Mouse (Mus musculus) megakaryocyte, embryonic 14.5 days (primary cell): ENCODE data around the gene Tm4sf5. TPM values are rescaled to one million over a fixed set of nuclear protein-coding genes. Genes with fewer than 3 reads are reported as not detected.
"Not testable (repeated sequence)": the region's sequence is repeated elsewhere in the genome, so short reads cannot be mapped to it uniquely, and the experiment has no call there.

Experiments
- H3K27me3 ChIP-seq: replicated peaks from 2 replicates; pipeline ENCODE3; 2012; ENCODE audit warnings: inconsistent platforms
- H3K36me3 ChIP-seq: replicated peaks from 2 replicates; pipeline ENCODE3; 2012; ENCODE audit warnings: low read length, inconsistent platforms, mixed read lengths
- H3K4me1 ChIP-seq: 2 replicates; pipeline ENCODE4 v1.6.1; 2012; ENCODE audit warnings: inconsistent platforms
- H3K4me3 ChIP-seq: replicated peaks from 2 replicates; pipeline ENCODE3; 2012; ENCODE audit warnings: moderate library complexity, mild to moderate bottlenecking, inconsistent platforms
- H3K9me3 ChIP-seq: 2 replicates; pipeline ENCODE4 v1.6.1; 2012; ENCODE audit warnings: inconsistent platforms
- FLI1 ChIP-seq: IDR thresholded peaks from 2 replicates; pipeline ENCODE4 v1.6.1; 2012; ENCODE audit warnings: low read length, inconsistent platforms, mixed read lengths
- GATA1 ChIP-seq: IDR thresholded peaks from 3 replicates; pipeline ENCODE4 v1.6.1; 2012; ENCODE audit warnings: mixed read lengths, low read length, inconsistent platforms, borderline replicate concordance
- polyA plus RNA-seq: library from polyadenylated mRNA; stranded (reverse); fragments of >175 nt; gene quantifications from 2 replicates; pipeline ENCODE4 v1.2.3, GENCODE M21; 2012; ENCODE audit warnings: low replicate concordance; ENCODE audit not compliant: insufficient read depth

The Tm4sf5 gene
- polyA plus RNA-seq = 0.55 TPM in 1 of 2 replicates, not detected in the other

- H3K36me3 ChIP-seq = no peaks in the 10 kb centered on the region
- H3K4me1 ChIP-seq = peaks cover 26% of the 10 kb centered on the region
- H3K9me3 ChIP-seq = no peaks in the 10 kb centered on the region
- H3K27me3 ChIP-seq = peaks cover 32% of the 10 kb centered on the region
- no peak within 1 kb of the TSS for H3K4me3 ChIP-seq
- TF ChIP-seq GATA1 (no peak), FLI1 (no peak)
Measured at GRCm38 (mm10) chr11:70504970-70505369, at the start of gene Tm4sf5. TSS of gene Tm4sf5 (plus strand) at chr11:70505244.

- peaks cover 23% of the 10 kb centered on the region for H3K9me3 ChIP-seq
- peaks cover 53% of the 10 kb centered on the region for H3K27me3 ChIP-seq
- H3K4me3 ChIP-seq = peak within 1 kb of the TSS; percentile 91
Measured at GRCm38 (mm10) chr11:70458688-70459600, 46.1 kb upstream of the Tm4sf5 start, which contains the start of gene Zmynd15. TSS of gene Zmynd15 (plus strand) at chr11:70459433.

DNA sequence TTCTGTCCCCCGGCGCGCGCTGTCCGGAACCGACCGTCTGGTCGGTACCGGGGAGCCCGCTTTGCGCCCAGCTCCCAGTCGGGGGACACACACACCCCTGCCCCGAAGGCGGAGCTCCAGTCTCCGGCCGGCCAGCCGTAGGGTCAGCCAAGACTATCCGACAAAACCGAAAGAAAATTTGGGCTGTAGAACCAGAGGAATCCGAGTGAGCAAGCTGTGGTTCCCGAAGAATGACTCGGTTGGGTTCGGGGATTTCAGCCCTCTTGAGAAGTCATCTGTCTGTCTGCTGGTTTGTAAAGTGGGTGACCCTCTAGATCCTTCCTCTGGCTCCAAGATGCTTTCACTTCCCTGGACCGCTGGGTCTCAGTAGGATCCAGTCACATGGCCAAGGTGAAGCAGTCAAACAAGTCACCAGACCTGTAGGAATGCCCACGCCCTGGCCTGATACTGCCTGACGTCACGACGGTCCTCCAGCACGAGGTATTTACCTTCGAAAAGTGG lies 45.4 kb upstream of the Tm4sf5 start, which contains the start of gene Cxcl16:
TSS of gene Cxcl16 (minus strand) at position 384 of the 501 bp plus-strand sequence.
- Histone ChIP-seq H3K27me3 (peaks cover 60% of the 10 kb centered on the region), H3K4me1 (peaks cover 27% of the 10 kb centered on the region), H3K36me3 (peaks cover 7% of the 10 kb centered on the region), H3K4me3 (peak within 1 kb of the TSS; percentile 91), H3K9me3 (peaks cover 23% of the 10 kb centered on the region)
- TF ChIP-seq FLI1 (no peak), GATA1 (no peak)

More at GRCm38 (mm10) chr11:70458688-70459600, 46.1 kb upstream of the Tm4sf5 start, which contains the start of gene Zmynd15:
- Histone ChIP-seq H3K4me1 (peaks cover 23% of the 10 kb centered on the region), H3K36me3 (peaks cover 11% of the 10 kb centered on the region)
- TF ChIP-seq FLI1 = no peak
- TF ChIP-seq GATA1 = no peak

DNA sequence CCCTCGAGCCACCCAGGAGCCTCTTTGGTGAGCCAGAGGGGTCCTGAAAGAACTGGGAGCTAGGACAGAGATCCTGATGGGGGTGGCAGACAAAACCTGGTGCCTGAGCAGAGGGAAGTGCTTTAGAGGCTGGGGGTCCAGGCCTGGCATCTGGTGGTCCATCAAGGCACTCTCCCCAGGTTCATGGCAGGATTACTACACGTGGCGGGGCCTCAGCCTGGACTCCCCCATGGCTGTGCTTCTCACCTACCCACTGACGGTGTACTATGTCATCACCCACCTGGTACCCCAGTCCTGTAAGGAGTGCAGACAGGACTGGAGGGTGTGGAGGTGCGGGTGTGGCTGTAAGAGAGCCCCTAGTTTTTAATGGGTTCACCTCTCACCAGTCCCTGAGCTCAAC lies 41.1 kb upstream of the Tm4sf5 start:
- Histone ChIP-seq H3K9me3 (peaks cover 23% of the 10 kb centered on the region), H3K36me3 (no peaks in the 10 kb centered on the region), H3K27me3 (peaks cover 82% of the 10 kb centered on the region), H3K4me3 (no peak overlapping the region), H3K4me1 (peaks cover 41% of the 10 kb centered on the region)
- TF ChIP-seq GATA1 (no peak), FLI1 (no peak)

GRCm38 (mm10) chr11:70465211-70465610 lies 39.8 kb upstream of the Tm4sf5 start:
- peaks cover 18% of the 10 kb centered on the region for H3K9me3 ChIP-seq
- peaks cover 74% of the 10 kb centered on the region for H3K27me3 ChIP-seq
- H3K4me1 ChIP-seq = peaks cover 41% of the 10 kb centered on the region
- H3K36me3 ChIP-seq = no peaks in the 10 kb centered on the region
- no peak for TF ChIP-seq FLI1
- no peak overlapping the region for H3K4me3 ChIP-seq

GRCm38 (mm10) chr11:70465824-70466223 lies 39.2 kb upstream of the Tm4sf5 start:
- Histone ChIP-seq H3K4me1 (peaks cover 42% of the 10 kb centered on the region), H3K9me3 (peaks cover 12% of the 10 kb centered on the region), H3K27me3 (peaks cover 68% of the 10 kb centered on the region), H3K36me3 (no peaks in the 10 kb centered on the region), H3K4me3 (no peak overlapping the region)
- TF ChIP-seq FLI1 (no peak), GATA1 (no peak)

DNA sequence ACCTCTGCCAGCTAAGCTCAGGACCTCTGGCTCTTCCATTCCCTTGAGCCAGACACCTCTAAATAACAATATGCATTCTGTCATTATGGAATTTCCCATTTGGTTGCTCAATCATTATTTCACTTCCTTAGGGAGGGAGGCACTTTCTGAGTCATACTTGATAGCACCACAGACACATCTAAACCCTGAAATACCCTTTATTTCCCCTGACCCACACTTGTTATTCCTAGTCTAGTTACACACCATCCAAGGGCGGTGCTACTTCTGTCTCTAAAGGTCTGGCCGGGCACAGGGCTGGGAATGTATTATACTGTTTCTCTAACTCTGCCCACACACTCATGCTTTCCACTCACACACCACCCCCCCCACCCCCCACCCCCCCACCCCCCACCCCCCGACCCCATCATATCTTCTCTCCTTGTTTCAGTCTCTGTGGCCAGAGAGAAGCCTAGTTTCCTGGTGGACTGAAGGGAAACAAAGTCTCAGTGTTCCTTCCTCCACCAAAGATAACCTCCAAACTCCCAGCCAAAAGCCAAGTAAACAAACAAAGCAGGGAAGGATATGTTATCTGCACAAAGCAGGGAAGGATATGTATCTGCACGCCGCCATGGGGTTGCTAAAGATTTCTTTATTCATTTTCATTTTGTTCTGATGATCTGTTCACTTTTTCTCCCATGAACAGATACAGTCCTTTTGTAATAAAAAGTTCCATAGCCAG lies 37.0 kb upstream of the Tm4sf5 start:
- TF ChIP-seq GATA1 (no peak), FLI1 (no peak)
- Histone ChIP-seq H3K27me3 (peaks cover 47% of the 10 kb centered on the region), H3K4me1 (peaks cover 50% of the 10 kb centered on the region), H3K4me3 (no peak overlapping the region), H3K9me3 (no peaks in the 10 kb centered on the region; the same call in 1 of the 2 replicates), H3K36me3 (no peaks in the 10 kb centered on the region)

- TF ChIP-seq GATA1 (no peak), FLI1 (no peak)
Measured at GRCm38 (mm10) chr11:70469764-70470163, 35.3 kb upstream of the Tm4sf5 start.

DNA sequence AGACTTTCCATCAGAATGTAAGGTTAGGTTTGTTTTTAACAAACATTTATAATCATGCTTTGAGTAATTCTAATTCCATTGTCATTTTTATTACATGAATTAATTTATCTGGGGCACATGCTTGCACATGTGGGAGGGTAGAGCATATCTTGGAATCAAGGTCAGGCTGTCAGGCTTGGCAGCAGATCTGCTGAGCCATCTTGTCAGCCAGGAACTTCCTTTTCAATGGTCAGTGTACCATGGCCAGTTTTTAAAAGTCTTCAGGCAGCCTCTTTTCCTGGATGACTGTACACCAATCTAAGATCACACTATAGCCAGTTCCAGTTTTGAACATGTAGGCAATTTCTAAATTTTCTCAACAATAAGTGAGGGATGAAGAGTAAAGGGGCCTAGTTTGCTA lies 32.3 kb upstream of the Tm4sf5 start:
- no peaks in the 10 kb centered on the region for H3K36me3 ChIP-seq
- H3K27me3 ChIP-seq = peaks cover 20% of the 10 kb centered on the region
- peaks cover 42% of the 10 kb centered on the region for H3K4me1 ChIP-seq
- H3K9me3 ChIP-seq = no peaks in the 10 kb centered on the region
- TF ChIP-seq GATA1 = no peak
- no peak for TF ChIP-seq FLI1
- H3K4me3 ChIP-seq = no peak overlapping the region

More at GRCm38 (mm10) chr11:70469764-70470163, 35.3 kb upstream of the Tm4sf5 start:
- Histone ChIP-seq H3K4me1 (peaks cover 49% of the 10 kb centered on the region), H3K9me3 (no peaks in the 10 kb centered on the region; the same call in 1 of the 2 replicates), H3K36me3 (no peaks in the 10 kb centered on the region), H3K27me3 (peaks cover 31% of the 10 kb centered on the region), H3K4me3 (no peak overlapping the region)

DNA sequence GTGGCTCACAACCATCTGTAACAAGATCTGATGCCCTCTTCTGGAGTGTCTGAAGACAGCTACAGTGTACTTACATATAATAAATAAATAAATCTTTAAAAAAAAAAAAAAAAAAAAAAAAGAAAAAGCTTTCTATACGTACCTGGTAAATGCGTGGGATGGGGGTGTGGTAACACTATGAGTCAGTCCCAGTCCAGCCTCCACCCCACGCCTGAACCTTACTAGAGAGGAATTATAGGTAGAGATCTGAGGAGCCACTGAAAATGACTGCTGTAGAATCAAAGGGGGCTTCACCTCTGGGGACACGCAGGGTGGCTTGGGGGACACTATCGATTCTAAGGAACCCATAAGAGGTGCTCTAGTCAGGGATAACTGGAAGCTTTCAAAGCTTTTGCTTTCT lies 31.8 kb upstream of the Tm4sf5 start:
- peaks cover 36% of the 10 kb centered on the region for H3K4me1 ChIP-seq

More for the DNA sequence above, 31.8 kb upstream of the Tm4sf5 start:
- not testable (repeated sequence) for H3K9me3 ChIP-seq, H3K36me3 ChIP-seq, H3K4me3 ChIP-seq
- peaks cover 23% of the 10 kb centered on the region for H3K27me3 ChIP-seq
